Mouse (Mus musculus) MEL (cell line): ENCODE data around the gene Adipor2. TPM values are rescaled to one million over a fixed set of nuclear protein-coding genes. Genes with fewer than 3 reads are reported as not detected.

Experiments used
- DNase-seq: peaks from one replicate; pipeline ENCODE4 v3.0.0; 2011; ENCODE audit warnings: low read depth, low spot score
- H3K27ac ChIP-seq: 2 replicates; pipeline ENCODE4 v1.5.1; 2012; ENCODE audit warnings: low read depth, mild to moderate bottlenecking, control low read depth, low read length, moderate library complexity; ENCODE audit not compliant: control insufficient read depth
- H3K27me3 ChIP-seq, 2 experiments: fragments of 150-350 bp in 1 of 2; sonication (generic) in 1 of 2; 2 replicates each; pipeline ENCODE4 v1.6.1; 2012; ENCODE audit warnings: low read length in 2 of 2, mild to moderate bottlenecking in 2 of 2, improper control_type of control experiment in 1 of 2, moderate library complexity in 1 of 2; ENCODE audit not compliant: insufficient read depth in 2 of 2, control insufficient read depth in 1 of 2
- H3K36me3 ChIP-seq, 2 experiments: 2 replicates each; pipeline ENCODE4 v1.6.1; 2012 to 2014; ENCODE audit warnings: low read length in 2 of 2, improper control_type of control experiment in 1 of 2, inconsistent platforms in 1 of 2, mild to moderate bottlenecking in 1 of 2; ENCODE audit not compliant: insufficient read depth in 2 of 2, control insufficient read depth in 1 of 2
- H3K4me1 ChIP-seq, 2 experiments: fragments of 150-350 bp in 1 of 2; sonication (generic) in 1 of 2; 2 replicates each; pipeline ENCODE4 v1.6.1; 2012; ENCODE audit warnings: low read length in 2 of 2, improper control_type of control experiment in 1 of 2, mild to moderate bottlenecking in 1 of 2; ENCODE audit not compliant: insufficient read depth in 2 of 2, control insufficient read depth in 1 of 2
- H3K4me3 ChIP-seq, 2 experiments: fragments of 150-350 bp in 1 of 2; sonication (generic) in 1 of 2; 2 replicates each; pipeline ENCODE4 v1.5.1; 2012; ENCODE audit warnings: low read depth in 2 of 2, low read length in 2 of 2, mild to moderate bottlenecking in 2 of 2, moderate library complexity in 2 of 2, control low read depth in 1 of 2, improper control_type of control experiment in 1 of 2; ENCODE audit not compliant: control insufficient read depth in 1 of 2, insufficient read depth in 1 of 2
- H3K79me2 ChIP-seq: 2 replicates; pipeline ENCODE4 v1.6.1; 2012; ENCODE audit warnings: mild to moderate bottlenecking, low read length, moderate library complexity; ENCODE audit not compliant: control insufficient read depth, poor library complexity, insufficient read depth
- H3K9ac ChIP-seq: 2 replicates; pipeline ENCODE4 v1.6.1; 2012; ENCODE audit warnings: low read depth, mild to moderate bottlenecking, control low read depth, low read length, moderate library complexity; ENCODE audit not compliant: control insufficient read depth, poor library complexity, severe bottlenecking
- H3K9me3 ChIP-seq: fragments of 150-350 bp; sonication (generic); replicated peaks from 2 replicates; pipeline ENCODE4 v1.6.1; 2012; ENCODE audit warnings: mild to moderate bottlenecking, low read length, improper control_type of control experiment, moderate library complexity; ENCODE audit not compliant: insufficient read depth
- CTCF ChIP-seq, 3 experiments: IDR thresholded peaks in 2 of 3; conservative IDR thresholded peaks in 1 of 3; 2 replicates each; pipeline ENCODE4 v1.5.1; 2011 to 2012; ENCODE audit warnings: low read length in 3 of 3, low read depth in 2 of 3, mild to moderate bottlenecking in 2 of 3, improper control_type of control experiment in 1 of 3, inconsistent platforms in 1 of 3, mixed read lengths in 1 of 3, moderate library complexity in 1 of 3; ENCODE audit not compliant: control insufficient read depth in 1 of 3, insufficient read depth in 1 of 3, poor library complexity in 1 of 3, severe bottlenecking in 1 of 3
- EP300 ChIP-seq, 2 experiments: IDR thresholded peaks; 2 replicates each; pipeline ENCODE4 v1.6.1; 2011; ENCODE audit warnings: improper control_type of control experiment in 2 of 2, low read length in 2 of 2, low read depth in 1 of 2, mild to moderate bottlenecking in 1 of 2
- JUND ChIP-seq: IDR thresholded peaks from 2 replicates; pipeline ENCODE4 v1.6.1; 2011; ENCODE audit warnings: low read depth, mild to moderate bottlenecking, improper control_type of control experiment, low read length
- MAX ChIP-seq: IDR thresholded peaks from 2 replicates; pipeline ENCODE4 v1.6.1; 2011; ENCODE audit warnings: low read length, improper control_type of control experiment
- MXI1 ChIP-seq: IDR thresholded peaks from 2 replicates; pipeline ENCODE4 v1.6.1; 2011; ENCODE audit warnings: mild to moderate bottlenecking, low read depth, low read length, improper control_type of control experiment
- NRF1 ChIP-seq: IDR thresholded peaks from 2 replicates; pipeline ENCODE4 v1.6.1; 2014; ENCODE audit warnings: low read depth, mild to moderate bottlenecking, inconsistent platforms, low read length, improper control_type of control experiment, moderate library complexity; ENCODE audit not compliant: poor library complexity, insufficient read depth, severe bottlenecking
- USF2 ChIP-seq, 2 experiments: IDR thresholded peaks; 2 replicates each; pipeline ENCODE4 v1.6.1; 2011 to 2012; ENCODE audit warnings: improper control_type of control experiment in 2 of 2, low read length in 2 of 2, borderline replicate concordance in 1 of 2, inconsistent platforms in 1 of 2, low read depth in 1 of 2, mild to moderate bottlenecking in 1 of 2; ENCODE audit not compliant: insufficient read depth in 1 of 2
- ZKSCAN1 ChIP-seq: IDR thresholded peaks from 2 replicates; pipeline ENCODE4 v1.6.1; 2012; ENCODE audit warnings: low read depth, mild to moderate bottlenecking, inconsistent platforms, low read length, improper control_type of control experiment, moderate library complexity
- ZNF384 ChIP-seq: IDR thresholded peaks from 2 replicates; pipeline ENCODE4 v1.6.1; 2012; ENCODE audit warnings: low read depth, mild to moderate bottlenecking, inconsistent platforms, low read length, improper control_type of control experiment
- polyA plus RNA-seq, 2 experiments: library from polyadenylated mRNA; stranded (reverse) in 1 of 2; unstranded in 1 of 2; fragments of >175 nt in 1 of 2; fragments of >200 nt in 1 of 2; gene quantifications; 2 replicates each; pipeline versions ENCODE4 v1.2.1 to v1.2.4; 2012; ENCODE audit warnings: low replicate concordance in 2 of 2, low read depth in 1 of 2; ENCODE audit not compliant: insufficient read length in 2 of 2, insufficient read depth in 1 of 2, missing spikeins in 1 of 2
- total RNA-seq: library from RNA; depleted of rRNA; stranded (reverse); fragments of 300-350 nt; gene quantifications from 2 replicates; pipeline ENCODE4 v1.2.3, GENCODE M21; 2012; rRNA removed

The Adipor2 gene
- total and polyA plus RNA-seq, 3 experiments, result 37.6 to 41.3 TPM; not detected in 1

GRCm38 (mm10) chr6:119307867-119308413, 109.6 kb downstream of the Adipor2 start:
- no peaks in the 10 kb centered on the region for H3K79me2 ChIP-seq
- no peak overlapping the region for H3K9ac ChIP-seq
- no peaks in the 10 kb centered on the region for H3K36me3 ChIP-seq
- TF ChIP-seq ZKSCAN1 (no peak), NRF1 (no peak), ZNF384 (no peak), MXI1 (no peak), EP300 (IDR thresholded peaks at IDR 0.05; ENCODE audit: low read depth in 1 of 2, low read length in 2 of 2) (no peak), MAX (no peak)
- H3K27ac ChIP-seq, result no peak overlapping the region
- DNase-seq, result no peak
- no peaks in the 10 kb centered on the region for H3K4me1 ChIP-seq
- H3K4me3 ChIP-seq, result no peak overlapping the region
- no peaks in the 10 kb centered on the region for H3K9me3 ChIP-seq
- H3K27me3 ChIP-seq, result peaks cover 0 to 4% of the 10 kb centered on the region in 2 experiments; a peak in 2 of 4 replicates

- H3K27me3 ChIP-seq, result peaks cover 0 to 3% of the 10 kb centered on the region in 2 experiments; a peak in 1 of 4 replicates
- DNase-seq, result no peak
- no peak overlapping the region for H3K9ac ChIP-seq
- no peaks in the 10 kb centered on the region for H3K79me2 ChIP-seq
- H3K4me3 ChIP-seq, result no peak overlapping the region
- no peak overlapping the region for H3K27ac ChIP-seq
- TF ChIP-seq USF2 (IDR thresholded peaks at IDR 0.05; ENCODE audit: borderline replicate concordance in 1 of 2, insufficient read depth in 1 of 2, low read depth in 1 of 2, low read length in 2 of 2) (no peak), JUND (no peak), CTCF (IDR thresholded peaks at IDR 0.05 in 2 of 3, conservative IDR thresholded peaks at IDR 0.05 in 1 of 3; ENCODE audit: control insufficient read depth in 1 of 3, insufficient read depth in 1 of 3, low read depth in 2 of 3, low read length in 3 of 3, poor library complexity in 1 of 3, severe bottlenecking in 1 of 3) (no peak)
- no peaks in the 10 kb centered on the region for H3K9me3 ChIP-seq
- no peaks in the 10 kb centered on the region for H3K36me3 ChIP-seq
- H3K4me1 ChIP-seq, result no peaks in the 10 kb centered on the region
Measured at GRCm38 (mm10) chr6:119303331-119303730, 114.2 kb downstream of the Adipor2 start.

Other genes starting within 250 kb of the Adipor2 start
- 7.1 and 7.9 TPM in 2 replicates for gene Dcp1b, start 242.5 kb downstream of the Adipor2 start, total RNA-seq
- gene Dcp1b, start 242.5 kb downstream of the Adipor2 start, polyA plus RNA-seq, result 10 to 100 TPM in 1 of 2 experiments, not detected in 1; 15.7 TPM
- 2.4 and 4.4 TPM in 2 replicates for gene Cacna1c, start 221.3 kb downstream of the Adipor2 start, total RNA-seq
- 1 to 10 TPM in 1 of 2 experiments, not detected in 1; 3.4 TPM for gene Cacna1c, start 221.3 kb downstream of the Adipor2 start, polyA plus RNA-seq
- gene Cacna2d4, start 181.2 kb downstream of the Adipor2 start, total RNA-seq, result 0.16 and 0.69 TPM in 2 replicates
- 1 to 10 TPM in 1 of 2 experiments, not detected in 1; 1.1 TPM for gene Cacna2d4, start 181.2 kb downstream of the Adipor2 start, polyA plus RNA-seq
- not detected in 2 replicates for gene Lrtm2, start 86.9 kb downstream of the Adipor2 start, total RNA-seq
- gene Lrtm2, start 86.9 kb downstream of the Adipor2 start, polyA plus RNA-seq, result not detected
- 58.1 and 59.7 TPM in 2 replicates for gene Fbxl14, start 62.0 kb upstream of the Adipor2 start, total RNA-seq
- 10 to 100 TPM in 1 of 2 experiments, not detected in 1; 65.4 TPM for gene Fbxl14, start 62.0 kb upstream of the Adipor2 start, polyA plus RNA-seq
- gene Wnt5b, start 126.6 kb upstream of the Adipor2 start, total RNA-seq, result 0.04 TPM in 1 of 2 replicates, not detected in the other
- gene Wnt5b, start 126.6 kb upstream of the Adipor2 start, polyA plus RNA-seq, result not detected